Mouse (Mus musculus) forebrain, embryonic 10.5 days (tissue): Measurements from ENCODE around the gene Pik3ip1. TPM values are rescaled to one million over a fixed set of nuclear protein-coding genes. Genes with fewer than 3 reads are reported as not detected.

Experiments
- DNase-seq: peaks from one replicate; pipeline ENCODE4 v3.0.0-alpha.2; 2017; ENCODE audit warnings: low spot score; ENCODE audit errors: extremely low spot score
- H3K27ac ChIP-seq: fragments of 300-500 bp; sonication (generic); 2 replicates; pipeline ENCODE4 v1.5.1; 2016; ENCODE audit warnings: mild to moderate bottlenecking
- H3K27me3 ChIP-seq: fragments of 300-500 bp; sonication (generic); 2 replicates; pipeline ENCODE4 v1.6.1; 2016; ENCODE audit warnings: mild to moderate bottlenecking; ENCODE audit not compliant: poor library complexity, severe bottlenecking
- H3K36me3 ChIP-seq: fragments of 300-500 bp; sonication (generic); replicated peaks from 2 replicates; pipeline ENCODE4 v1.6.1; 2016; ENCODE audit warnings: mild to moderate bottlenecking, moderate library complexity
- H3K4me1 ChIP-seq: fragments of 300-500 bp; sonication (generic); 2 replicates; pipeline ENCODE4 v1.6.1; 2016
- H3K4me3 ChIP-seq: fragments of 300-500 bp; sonication (generic); 2 replicates; pipeline ENCODE4 v1.5.1; 2016; ENCODE audit warnings: mild to moderate bottlenecking, moderate library complexity
- H3K9me3 ChIP-seq: fragments of 300-500 bp; sonication (generic); 2 replicates; pipeline ENCODE4 v1.6.1; 2016; ENCODE audit warnings: mild to moderate bottlenecking, moderate library complexity
- WGBS: fragments of 180-500 bp; shearing (Covaris S2); methylation state at CpG from one replicate; pipeline ENCODE4 v1.1.7; 2016; 5-methylcytosine and 5-hydroxymethylcytosine counted together
- polyA plus RNA-seq: library from polyadenylated mRNA; unstranded; fragments of >200 nt; fragmentation: Nextera tagmentation; extraction: Ambion mirVana; gene quantifications from 2 replicates; pipeline ENCODE4 v1.2.1, GENCODE M21; 2016

Gene Pik3ip1
- polyA plus RNA-seq, 1 experiment from 2014 or later = 5.6 TPM

- Histone ChIP-seq H3K4me3 (no peak overlapping the region), H3K4me1 (peaks cover 25% of the 10 kb centered on the region), H3K27ac (peak overlapping the region; percentile 68), H3K9me3 (no peaks in the 10 kb centered on the region), H3K36me3 (peaks cover 78% of the 10 kb centered on the region), H3K27me3 (no peaks in the 10 kb centered on the region)
- 41% methylated on average over 6 of the region's 6 CpGs for WGBS
- DNase-seq = no peak
Observed at GRCm38 (mm10) chr11:3348576-3349342, 18.6 kb downstream of the Pik3ip1 start.

GRCm38 (mm10) chr11:3349343-3349695, 19.1 kb downstream of the Pik3ip1 start:
- WGBS = 87% methylated on average over 4 of the region's 4 CpGs
- Histone ChIP-seq H3K36me3 (peaks cover 78% of the 10 kb centered on the region), H3K27ac (peak overlapping the region; percentile 62)

GRCm38 (mm10) chr11:3352131-3352530, 21.9 kb downstream of the Pik3ip1 start:
- no peak for DNase-seq
- Histone ChIP-seq H3K4me3 (no peak overlapping the region), H3K9me3 (no peaks in the 10 kb centered on the region), H3K36me3 (peaks cover 75% of the 10 kb centered on the region), H3K4me1 (peaks cover 23% of the 10 kb centered on the region), H3K27ac (no peak overlapping the region), H3K27me3 (no peaks in the 10 kb centered on the region)
- 96% methylated on average over 9 of the region's 9 CpGs for WGBS

More at GRCm38 (mm10) chr11:3349343-3349695, 19.1 kb downstream of the Pik3ip1 start:
- H3K4me1 ChIP-seq = peaks cover 25% of the 10 kb centered on the region
- no peak overlapping the region for H3K4me3 ChIP-seq
- no peaks in the 10 kb centered on the region for H3K27me3 ChIP-seq
- DNase-seq = no peak
- H3K9me3 ChIP-seq = no peaks in the 10 kb centered on the region

- Histone ChIP-seq H3K27ac (no peak overlapping the region), H3K9me3 (no peaks in the 10 kb centered on the region), H3K27me3 (no peaks in the 10 kb centered on the region), H3K4me1 (peaks cover 14% of the 10 kb centered on the region), H3K4me3 (no peak overlapping the region), H3K36me3 (peaks cover 81% of the 10 kb centered on the region)
- DNase-seq = no peak
- 46% methylated on average over 18 of the region's 18 CpGs for WGBS
Observed at GRCm38 (mm10) chr11:3352990-3353585, 22.9 kb downstream of the Pik3ip1 start.

- Histone ChIP-seq H3K36me3 (peaks cover 44% of the 10 kb centered on the region), H3K4me3 (no peak overlapping the region), H3K9me3 (peaks cover 9% of the 10 kb centered on the region; the same call in 1 of the 2 replicates), H3K27me3 (no peaks in the 10 kb centered on the region), H3K4me1 (no peaks in the 10 kb centered on the region), H3K27ac (no peak overlapping the region)
- 89% methylated on average over 3 of the region's 3 CpGs for WGBS
- DNase-seq = no peak
Observed at GRCm38 (mm10) chr11:3362854-3363253, 32.7 kb downstream of the Pik3ip1 start.

- Histone ChIP-seq H3K27ac (no peak overlapping the region), H3K36me3 (peaks cover 18% of the 10 kb centered on the region), H3K27me3 (no peaks in the 10 kb centered on the region), H3K9me3 (peaks cover 9% of the 10 kb centered on the region; the same call in 1 of the 2 replicates), H3K4me1 (peaks cover 26% of the 10 kb centered on the region), H3K4me3 (no peak overlapping the region)
- 89% methylated on average over 7 of the region's 7 CpGs for WGBS
- DNase-seq = no peak
Observed at GRCm38 (mm10) chr11:3366411-3366810, 36.2 kb downstream of the Pik3ip1 start.

GRCm38 (mm10) chr11:3368983-3369382, 38.8 kb downstream of the Pik3ip1 start:
- 72% methylated on average over 7 of the region's 7 CpGs for WGBS
- no peaks in the 10 kb centered on the region; the same call in 1 of the 2 replicates for H3K9me3 ChIP-seq
- H3K4me3 ChIP-seq = no peak overlapping the region; the same call in 1 of the 2 replicates
- peak overlapping the region; percentile 48; the same call in 1 of the 2 replicates for H3K27ac ChIP-seq
- peaks cover 43% of the 10 kb centered on the region for H3K4me1 ChIP-seq
- H3K27me3 ChIP-seq = no peaks in the 10 kb centered on the region
- no peak for DNase-seq
- peaks cover 6% of the 10 kb centered on the region; the same call in 1 of the 2 replicates for H3K36me3 ChIP-seq

GRCm38 (mm10) chr11:3369449-3369848, 39.2 kb downstream of the Pik3ip1 start:
- peak overlapping the region; percentile 48; the same call in 1 of the 2 replicates for H3K27ac ChIP-seq
- H3K27me3 ChIP-seq = no peaks in the 10 kb centered on the region
- H3K4me3 ChIP-seq = no peak overlapping the region; the same call in 1 of the 2 replicates
- no peaks in the 10 kb centered on the region; the same call in 1 of the 2 replicates for H3K9me3 ChIP-seq
- H3K4me1 ChIP-seq = peaks cover 48% of the 10 kb centered on the region
- DNase-seq = no peak
- peaks cover 4% of the 10 kb centered on the region; the same call in 1 of the 2 replicates for H3K36me3 ChIP-seq
- WGBS = 81% methylated on average over 5 of the region's 5 CpGs

- no peak for DNase-seq
- WGBS = 82% methylated on average over 2 of the region's 2 CpGs
- Histone ChIP-seq H3K4me3 (peak overlapping the region; percentile 57), H3K36me3 (peaks cover 4% of the 10 kb centered on the region; the same call in 1 of the 2 replicates), H3K4me1 (peaks cover 55% of the 10 kb centered on the region), H3K27ac (peak overlapping the region; percentile 82; the same call in 1 of the 2 replicates), H3K9me3 (no peaks in the 10 kb centered on the region; the same call in 1 of the 2 replicates), H3K27me3 (no peaks in the 10 kb centered on the region)
Observed at GRCm38 (mm10) chr11:3370162-3370561, 40.0 kb downstream of the Pik3ip1 start.

- peaks cover 4% of the 10 kb centered on the region; the same call in 1 of the 2 replicates for H3K36me3 ChIP-seq
- 6% methylated on average over 27 of the region's 27 CpGs for WGBS
- no peaks in the 10 kb centered on the region; the same call in 1 of the 2 replicates for H3K9me3 ChIP-seq
- peak; percentile 87 for DNase-seq
- H3K4me1 ChIP-seq = peaks cover 64% of the 10 kb centered on the region
- H3K27ac ChIP-seq = peak overlapping the region; percentile 82
- H3K4me3 ChIP-seq = peak overlapping the region; percentile 57
- no peaks in the 10 kb centered on the region for H3K27me3 ChIP-seq
Observed at GRCm38 (mm10) chr11:3370928-3371598, 40.9 kb downstream of the Pik3ip1 start.

GRCm38 (mm10) chr11:3371599-3372295, 41.5 kb downstream of the Pik3ip1 start:
- Histone ChIP-seq H3K27ac (peak overlapping the region; percentile 82), H3K27me3 (no peaks in the 10 kb centered on the region), H3K4me1 (peaks cover 64% of the 10 kb centered on the region), H3K36me3 (peaks cover 4% of the 10 kb centered on the region; the same call in 1 of the 2 replicates), H3K4me3 (peak overlapping the region; percentile 57), H3K9me3 (no peaks in the 10 kb centered on the region; the same call in 1 of the 2 replicates)
- 20% methylated on average over 7 of the region's 7 CpGs for WGBS
- DNase-seq = no peak
